Mouse (Mus musculus): Measurements from ENCODE around the gene Kdm6b. TPM values are rescaled to one million over a fixed set of nuclear protein-coding genes. Genes with fewer than 3 reads are reported as not detected.
"Not testable (repeated sequence)": the region's sequence is repeated elsewhere in the genome, so short reads cannot be mapped to it uniquely, and the experiment has no call there.

The Kdm6b gene
- polyA plus RNA-seq, 1 experiment from 2014 or later: 15.0 TPM

DNA sequence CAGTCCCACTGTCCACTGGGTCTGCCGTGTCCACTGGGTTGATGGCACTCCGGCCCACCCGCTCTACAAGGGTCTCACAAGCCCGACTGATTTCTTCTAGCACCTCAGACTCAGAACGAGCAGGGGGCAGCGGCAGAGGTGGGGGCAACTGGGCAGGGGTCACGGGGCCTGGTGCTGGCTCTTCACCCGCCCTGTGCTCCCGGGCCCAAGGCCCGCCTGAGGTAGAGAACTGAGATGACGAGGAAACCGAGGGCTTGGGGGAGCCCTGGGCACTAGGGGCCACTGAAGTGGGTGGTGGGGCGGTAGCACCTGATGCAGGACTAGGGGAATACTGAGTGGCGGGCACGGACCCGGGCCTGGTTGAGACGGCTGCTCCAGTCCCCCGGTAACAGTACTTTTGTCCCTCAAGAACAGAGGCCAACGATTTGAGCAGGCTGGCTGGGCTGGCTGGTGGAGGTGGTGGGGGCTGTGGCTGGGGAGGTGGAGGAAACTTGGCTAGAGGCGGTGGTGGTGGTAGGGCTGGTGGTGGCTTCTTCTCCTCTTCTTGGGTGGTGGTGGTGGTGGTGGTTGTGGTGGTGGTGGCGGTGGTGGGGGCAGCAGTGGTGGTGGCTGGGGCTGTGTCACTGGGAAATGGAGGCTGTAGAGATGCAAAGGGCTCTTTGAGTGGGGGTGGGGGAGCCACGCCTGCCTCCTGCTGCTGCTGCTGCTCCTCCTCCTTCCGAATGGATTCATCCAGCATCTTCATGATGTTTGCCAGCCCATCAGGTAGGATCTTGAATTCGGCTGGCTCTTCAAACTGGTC lies 8.7 kb downstream of the Kdm6b start:
- no peak overlapping the region for H3K4me3 ChIP-seq (ENCODE audit: inconsistent target)
- H3K36me3 ChIP-seq (ENCODE audit: inconsistent target): peaks cover 16% of the 10 kb centered on the region; the same call in 1 of the 2 replicates
- 94% methylated on average over 21 of the region's 24 CpGs for WGBS (ENCODE audit: missing documents)
- H3K27ac ChIP-seq: no peak overlapping the region
- peaks cover 16% of the 10 kb centered on the region; the same call in 1 of the 2 replicates for H3K79me2 ChIP-seq (ENCODE audit: inconsistent target)

DNA sequence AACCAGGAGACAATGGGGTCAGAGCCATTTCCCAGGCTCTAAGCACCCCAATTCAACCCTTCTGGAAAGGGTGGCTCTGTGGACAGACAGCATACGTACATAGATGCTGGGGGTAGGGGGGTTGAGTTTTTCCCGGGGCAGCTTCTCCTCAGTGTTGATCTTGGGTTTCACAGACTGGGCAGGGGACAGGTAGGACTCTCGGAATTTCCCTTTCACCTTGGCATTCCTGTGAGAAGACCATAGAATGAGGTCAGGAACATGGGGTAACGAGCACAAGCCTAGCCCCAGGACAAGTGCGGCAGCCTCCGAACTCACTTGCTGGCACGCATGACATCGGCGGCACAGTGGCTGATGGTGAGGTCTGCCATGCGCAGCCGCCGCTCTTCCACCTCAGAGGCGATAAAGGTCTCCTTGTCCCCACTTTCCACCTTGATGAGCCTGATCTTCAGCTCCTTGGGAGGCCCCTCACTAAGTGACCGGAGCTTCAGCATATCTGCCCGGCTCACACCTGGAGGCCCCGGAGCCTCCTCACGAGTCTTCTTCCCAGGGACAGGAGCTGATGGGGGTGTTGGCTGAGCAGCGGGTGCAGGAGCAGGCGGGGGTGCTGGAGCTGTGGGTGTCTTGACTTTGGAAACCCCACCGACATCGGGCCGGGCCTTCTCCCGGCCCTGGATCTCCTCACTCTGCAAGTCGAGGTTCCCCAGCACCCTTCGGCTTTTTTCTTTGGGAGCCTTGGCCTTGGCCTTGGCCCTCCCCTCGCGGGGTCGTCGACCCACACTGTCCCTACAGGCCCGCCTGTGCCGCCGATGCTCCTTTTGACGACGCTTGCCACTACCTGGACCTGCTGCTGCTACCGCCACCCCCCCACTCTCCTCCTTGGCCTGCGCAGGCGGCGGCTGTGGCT lies 9.5 kb downstream of the Kdm6b start:
- Histone ChIP-seq H3K4me3 (ENCODE audit: inconsistent target) (no peak overlapping the region), H3K27ac (no peak overlapping the region), H3K36me3 (ENCODE audit: inconsistent target) (peaks cover 16% of the 10 kb centered on the region; the same call in 1 of the 2 replicates), H3K79me2 (ENCODE audit: inconsistent target) (peaks cover 16% of the 10 kb centered on the region; the same call in 1 of the 2 replicates)
- WGBS (ENCODE audit: missing documents): 92% methylated on average over 38 of the region's 38 CpGs

DNA sequence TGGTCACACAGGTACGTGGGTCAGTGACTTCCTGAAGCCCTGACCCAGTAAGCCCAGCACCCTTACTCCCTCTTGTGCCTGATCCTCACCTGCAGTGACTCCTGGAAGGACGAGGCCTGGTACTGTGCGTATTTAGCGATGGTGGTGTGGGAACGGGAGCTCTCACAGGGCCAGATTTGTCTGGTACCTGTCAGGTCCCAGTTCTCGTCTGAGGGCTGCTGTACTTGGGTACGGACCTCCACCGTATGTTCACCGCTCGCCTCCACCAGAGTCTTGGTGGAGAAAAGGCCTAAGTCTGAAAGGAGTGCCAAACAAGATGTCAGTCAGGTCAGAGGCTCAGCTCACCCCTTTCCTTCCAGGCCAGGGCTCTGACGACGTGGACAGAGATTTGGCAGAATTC lies 11.5 kb downstream of the Kdm6b start:
- 95% methylated on average over 12 of the region's 12 CpGs for WGBS (ENCODE audit: missing documents)
- no peak overlapping the region for H3K27ac ChIP-seq
- peaks cover 13% of the 10 kb centered on the region; the same call in 1 of the 2 replicates for H3K36me3 ChIP-seq (ENCODE audit: inconsistent target)

DNA sequence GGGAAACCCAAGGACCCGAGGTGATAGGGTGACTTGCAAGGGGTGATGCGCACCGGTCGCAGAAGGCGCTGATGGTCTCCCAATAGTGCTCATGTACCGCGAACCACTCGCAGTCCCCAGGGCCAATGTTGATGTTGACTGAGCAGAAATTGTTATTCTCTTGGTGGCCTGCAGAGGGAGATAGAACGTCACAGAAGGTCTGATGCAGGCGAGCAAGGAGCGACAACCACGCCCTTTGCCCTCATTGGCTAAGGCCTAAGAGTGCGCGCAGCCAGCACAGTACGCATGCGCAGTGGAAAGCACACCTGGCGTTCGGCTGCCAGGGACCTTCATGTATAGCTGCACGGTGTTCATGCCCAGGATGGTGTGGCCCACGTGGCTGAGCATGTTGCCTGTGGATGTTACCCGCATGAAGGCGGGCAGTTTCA lies 12.3 kb downstream of the Kdm6b start:
- no peak overlapping the region for H3K4me3 ChIP-seq (ENCODE audit: inconsistent target)
- H3K36me3 ChIP-seq (ENCODE audit: inconsistent target): 0 out of 2 replicates have a peak, but pooled peaks cover 9% of the 10 kb centered on the region
- no peaks in the 10 kb centered on the region; the same call in 1 of the 2 replicates for H3K79me2 ChIP-seq (ENCODE audit: inconsistent target)
- no peak overlapping the region for H3K27ac ChIP-seq
- WGBS (ENCODE audit: missing documents): 32% methylated on average over 22 of the region's 22 CpGs

More for the DNA sequence above, 11.5 kb downstream of the Kdm6b start:
- H3K79me2 ChIP-seq (ENCODE audit: inconsistent target): peaks cover 2% of the 10 kb centered on the region; the same call in 1 of the 2 replicates
- H3K4me3 ChIP-seq (ENCODE audit: inconsistent target): no peak overlapping the region

DNA sequence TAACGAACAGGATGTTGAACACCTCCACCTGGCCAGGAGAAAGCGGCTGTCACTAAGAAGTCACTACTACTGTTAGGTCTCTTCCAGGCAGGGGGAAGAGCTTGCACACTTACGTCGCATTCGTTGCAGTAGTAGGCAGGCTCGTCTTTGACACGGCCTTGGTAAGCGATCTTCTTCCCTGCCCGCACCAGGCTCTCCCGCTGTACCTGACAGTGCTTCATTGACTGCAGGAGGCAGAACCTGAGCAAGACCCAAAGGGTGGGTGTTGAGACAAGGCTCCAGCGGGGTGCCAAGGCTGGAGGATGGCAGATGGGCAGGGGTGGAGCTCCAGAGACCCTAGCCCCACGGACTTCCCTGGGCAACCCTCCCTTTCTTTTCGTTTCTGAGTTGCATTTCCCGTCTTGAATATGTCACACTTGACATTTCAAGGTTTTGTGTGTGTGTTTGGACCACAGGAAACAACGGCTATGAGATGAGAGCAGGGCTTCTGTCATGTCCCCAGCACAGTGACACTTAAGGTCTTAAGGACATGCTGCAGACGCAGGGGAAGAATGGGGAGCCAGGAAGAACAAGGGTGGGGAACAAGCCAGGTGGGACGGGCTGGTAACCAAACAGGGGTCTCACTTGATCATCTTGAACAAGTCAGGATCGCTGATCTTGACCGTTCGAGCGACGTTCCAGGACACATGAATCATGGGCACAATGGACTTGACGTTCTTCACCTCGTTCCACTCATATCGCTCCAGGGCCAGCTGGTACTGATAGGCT lies 13.2 kb downstream of the Kdm6b start:
- 94% methylated on average over 25 of the region's 25 CpGs for WGBS (ENCODE audit: missing documents)
- H3K36me3 ChIP-seq (ENCODE audit: inconsistent target): 0 out of 2 replicates have a peak, but pooled peaks cover 9% of the 10 kb centered on the region
- H3K27ac ChIP-seq: no peak overlapping the region
- H3K79me2 ChIP-seq (ENCODE audit: inconsistent target): no peaks in the 10 kb centered on the region; the same call in 1 of the 2 replicates
- H3K4me3 ChIP-seq (ENCODE audit: inconsistent target): no peak overlapping the region

DNA sequence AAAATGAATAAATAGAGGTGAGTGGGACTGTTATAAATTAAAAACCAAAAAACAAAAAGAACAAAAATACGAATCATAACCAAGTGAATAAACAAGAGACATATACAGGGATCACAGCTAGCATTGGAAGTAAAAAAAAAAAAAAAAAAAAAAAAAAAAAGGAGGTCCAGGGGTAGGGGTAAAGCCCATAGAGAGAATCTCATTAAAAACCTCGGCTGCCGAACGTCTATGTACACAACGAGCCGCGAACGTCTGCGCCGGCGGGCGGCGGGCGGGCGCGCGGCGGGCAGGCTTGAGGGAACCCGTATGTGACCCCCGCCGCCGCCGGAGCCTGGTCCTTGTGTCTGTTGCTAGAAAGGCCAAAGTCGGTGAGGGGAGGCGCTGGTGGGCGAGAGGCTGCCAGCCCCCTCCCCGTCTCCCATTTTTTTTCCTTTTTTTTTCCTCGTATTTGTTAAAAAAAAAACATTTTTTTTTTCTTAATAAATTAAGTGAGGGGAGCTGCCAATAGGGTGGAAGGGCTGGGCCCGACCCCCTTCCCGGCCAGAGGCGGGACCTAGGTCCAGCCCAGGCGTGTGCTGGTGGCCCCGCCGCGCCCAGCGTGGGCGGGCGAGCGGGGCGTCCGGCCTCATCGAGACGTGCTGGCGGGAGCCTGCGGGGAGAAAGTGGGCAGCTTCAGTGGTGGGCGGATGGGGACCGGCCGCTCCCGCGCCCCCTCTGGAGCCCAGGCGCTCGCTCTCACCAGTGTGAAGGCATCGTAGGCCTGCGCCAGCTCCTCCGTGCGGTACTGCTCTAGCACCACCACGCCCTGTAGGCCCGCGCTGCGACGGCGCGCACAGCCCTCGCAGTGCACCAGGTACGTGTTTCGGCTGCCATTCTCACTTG lies 14.0 kb downstream of the Kdm6b start:
- H3K36me3 ChIP-seq (ENCODE audit: inconsistent target): 0 out of 2 replicates have a peak, but pooled peaks cover 9% of the 10 kb centered on the region
- peaks cover 6% of the 10 kb centered on the region; the same call in 1 of the 2 replicates for H3K79me2 ChIP-seq (ENCODE audit: inconsistent target)
- H3K4me3 ChIP-seq (ENCODE audit: inconsistent target): no peak overlapping the region
- H3K27ac ChIP-seq: no peak overlapping the region
- WGBS (ENCODE audit: missing documents): 94% methylated on average over 45 of the region's 66 CpGs

DNA sequence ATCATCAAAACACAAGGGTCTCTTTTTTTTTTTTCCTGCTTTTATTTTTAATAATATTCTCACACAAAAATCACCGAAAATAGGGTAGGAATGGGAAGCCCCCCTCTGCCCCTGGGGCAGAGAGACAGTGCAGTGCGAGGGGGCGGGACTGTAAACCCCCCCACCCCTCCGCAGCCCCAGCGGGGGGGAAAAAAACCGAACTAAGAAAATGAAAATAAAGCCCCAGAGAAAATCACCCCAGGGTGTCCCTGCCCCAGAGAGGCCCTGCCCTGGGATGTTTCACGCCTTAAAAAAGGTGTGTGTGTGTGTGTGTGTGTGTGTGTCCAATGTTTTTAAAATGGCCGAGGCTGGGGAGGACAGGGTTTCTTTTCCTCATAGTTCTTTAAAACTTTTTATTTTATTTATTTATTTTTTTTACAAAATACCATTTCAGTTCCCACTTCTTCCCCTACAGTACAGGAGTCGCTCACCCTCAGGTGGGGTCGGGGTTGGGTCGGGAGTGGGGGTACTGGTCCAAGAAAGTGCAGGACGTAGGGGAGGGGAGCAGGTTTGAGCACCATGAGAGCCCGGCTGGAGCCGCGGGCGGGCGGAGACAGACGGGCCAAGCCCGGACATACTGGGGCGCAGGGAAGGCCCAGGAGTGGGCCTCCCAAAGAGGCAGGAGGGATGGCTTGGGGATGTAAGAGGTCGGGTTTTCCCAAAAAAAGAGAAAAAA lies 14.8 kb downstream of the Kdm6b start:
- Histone ChIP-seq H3K4me3 (ENCODE audit: inconsistent target) (no peak overlapping the region), H3K27ac (no peak overlapping the region), H3K36me3 (ENCODE audit: inconsistent target) (0 out of 2 replicates have a peak, but pooled peaks cover 9% of the 10 kb centered on the region), H3K79me2 (ENCODE audit: inconsistent target) (peaks cover 10% of the 10 kb centered on the region; the same call in 1 of the 2 replicates)
- 89% methylated on average over 18 of the region's 21 CpGs for WGBS (ENCODE audit: missing documents)

DNA sequence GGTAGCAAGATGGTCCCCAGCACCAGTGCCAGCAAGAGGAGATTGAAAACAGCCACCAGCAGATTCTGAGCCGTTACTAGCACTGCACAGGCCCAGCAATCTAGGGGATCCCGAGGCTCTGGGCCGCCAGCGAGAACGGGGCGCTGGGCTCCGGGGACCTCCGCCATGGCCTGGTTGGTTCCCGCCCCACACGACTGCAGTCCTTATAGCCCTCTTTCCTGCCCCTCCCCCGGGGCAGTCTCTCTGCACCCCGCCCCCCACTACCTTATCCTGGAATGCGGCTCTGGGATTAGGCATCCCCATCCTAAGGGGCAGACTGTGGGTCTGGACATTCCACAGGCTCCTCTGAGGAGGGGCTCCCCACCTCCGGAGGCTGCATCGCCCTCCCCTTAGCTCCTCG lies 15.4 kb downstream of the Kdm6b start, which contains the start of gene Tmem88:
Gene Tmem88 (minus strand): TSS at position 176 of the 400 bp plus-strand sequence.
- H3K4me3 ChIP-seq (ENCODE audit: inconsistent target): no peak within 1 kb of the TSS; the same call in 1 of the 2 replicates
- no peak within 1 kb of the TSS for H3K27ac ChIP-seq
- WGBS (ENCODE audit: missing documents): 72% methylated on average over 13 of the region's 16 CpGs
- H3K79me2 ChIP-seq (ENCODE audit: inconsistent target): peaks cover 10% of the 10 kb centered on the region; the same call in 1 of the 2 replicates
- H3K36me3 ChIP-seq (ENCODE audit: inconsistent target): 0 out of 2 replicates have a peak, but pooled peaks cover 9% of the 10 kb centered on the region

DNA sequence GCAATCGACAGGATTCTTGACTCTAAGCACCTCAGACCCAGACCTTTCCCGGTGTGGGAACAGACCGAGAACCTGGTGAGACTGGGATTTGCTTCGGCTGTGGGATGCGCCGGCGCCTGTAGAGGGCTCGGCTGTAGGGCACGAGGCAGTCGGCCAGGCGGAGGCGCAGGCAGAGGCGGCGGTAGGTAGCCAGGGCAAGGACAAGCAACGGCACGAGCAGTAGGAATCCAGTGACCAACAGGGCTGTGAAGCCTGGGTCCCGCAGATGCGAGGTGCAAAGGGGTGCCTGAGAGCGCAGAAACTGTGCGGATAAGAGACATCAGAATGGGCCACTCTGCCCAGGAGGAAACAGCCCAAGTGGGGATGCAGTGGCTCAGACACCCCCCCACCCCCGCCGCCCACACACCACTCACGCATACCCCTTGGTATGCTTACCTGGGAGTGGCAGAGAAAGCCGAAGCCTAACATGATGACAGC lies 15.9 kb downstream of the Kdm6b start:
- H3K36me3 ChIP-seq (ENCODE audit: inconsistent target): 0 out of 2 replicates have a peak, but pooled peaks cover 9% of the 10 kb centered on the region
- H3K4me3 ChIP-seq (ENCODE audit: inconsistent target): no peak overlapping the region
- H3K79me2 ChIP-seq (ENCODE audit: inconsistent target): peaks cover 10% of the 10 kb centered on the region; the same call in 1 of the 2 replicates
- WGBS (ENCODE audit: missing documents): 75% methylated on average over 24 of the region's 24 CpGs
- H3K27ac ChIP-seq: no peak overlapping the region

DNA sequence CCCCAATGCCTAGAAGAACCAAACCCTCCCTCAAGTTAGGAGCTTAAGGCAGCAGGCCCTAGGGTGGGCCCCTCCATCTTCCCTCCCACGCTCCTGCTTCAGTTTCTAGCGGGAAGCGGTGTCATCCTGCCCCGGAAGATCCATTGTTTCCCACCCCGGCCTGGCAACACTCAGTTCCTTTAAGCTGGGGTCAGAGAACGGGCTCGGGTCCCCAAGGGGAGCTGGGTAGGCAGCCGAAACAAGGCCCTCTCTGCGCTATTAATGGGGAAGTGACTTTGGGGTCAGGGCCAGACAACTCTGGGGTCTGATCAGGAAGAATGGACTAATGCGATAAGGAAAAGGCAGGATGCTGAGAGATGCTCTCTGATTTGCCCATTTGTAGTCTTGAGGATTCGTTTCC lies 16.7 kb downstream of the Kdm6b start:
- Histone ChIP-seq H3K36me3 (ENCODE audit: inconsistent target) (0 out of 2 replicates have a peak, but pooled peaks cover 7% of the 10 kb centered on the region), H3K4me3 (ENCODE audit: inconsistent target) (peak overlapping the region; percentile 83), H3K79me2 (ENCODE audit: inconsistent target) (peaks cover 10% of the 10 kb centered on the region; the same call in 1 of the 2 replicates), H3K27ac (peak overlapping the region; percentile 97)
- 4% methylated on average over 11 of the region's 11 CpGs for WGBS (ENCODE audit: missing documents)

DNA sequence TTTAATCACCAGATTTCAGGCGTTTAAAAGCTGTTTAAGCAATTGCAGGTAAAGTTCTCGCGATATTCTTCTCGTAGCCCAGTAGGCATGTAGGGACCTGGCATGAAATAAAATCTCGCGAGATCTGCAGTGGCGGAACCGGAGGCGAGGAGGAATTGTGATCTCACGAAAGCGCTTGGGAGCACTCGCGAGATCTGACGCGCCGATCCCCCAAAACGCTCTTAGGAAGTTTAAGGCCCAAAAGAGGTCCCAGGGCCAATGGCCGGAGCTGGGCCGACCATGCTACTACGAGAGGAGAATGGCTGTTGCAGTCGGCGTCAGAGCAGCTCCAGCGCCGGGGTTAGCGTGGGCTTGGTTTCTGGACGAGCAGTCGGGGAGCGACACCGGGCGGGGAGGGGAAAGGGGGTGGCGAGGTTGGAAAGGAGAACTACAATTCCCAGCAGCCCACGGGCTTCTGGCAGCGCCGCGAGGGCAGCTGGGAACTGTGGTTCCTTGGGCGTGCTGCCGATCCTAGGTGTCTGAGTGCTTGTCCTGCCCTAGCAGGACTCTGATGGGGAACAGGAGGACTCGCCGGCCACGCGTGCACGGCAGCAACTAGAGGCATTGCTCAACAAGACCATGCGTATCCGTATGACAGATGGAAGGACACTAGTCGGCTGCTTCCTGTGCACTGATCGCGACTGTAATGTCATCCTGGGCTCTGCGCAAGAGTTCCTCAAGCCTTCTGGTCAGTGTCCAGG lies 17.7 kb downstream of the Kdm6b start:
- under 1% methylated on average over 48 of the region's 48 CpGs for WGBS (ENCODE audit: missing documents)
- Histone ChIP-seq H3K4me3 (ENCODE audit: inconsistent target) (peak overlapping the region; percentile 83), H3K36me3 (ENCODE audit: inconsistent target) (0 out of 2 replicates have a peak, but pooled peaks cover 4% of the 10 kb centered on the region), H3K27ac (peak overlapping the region; percentile 97), H3K79me2 (ENCODE audit: inconsistent target) (peaks cover 10% of the 10 kb centered on the region; the same call in 1 of the 2 replicates)

DNA sequence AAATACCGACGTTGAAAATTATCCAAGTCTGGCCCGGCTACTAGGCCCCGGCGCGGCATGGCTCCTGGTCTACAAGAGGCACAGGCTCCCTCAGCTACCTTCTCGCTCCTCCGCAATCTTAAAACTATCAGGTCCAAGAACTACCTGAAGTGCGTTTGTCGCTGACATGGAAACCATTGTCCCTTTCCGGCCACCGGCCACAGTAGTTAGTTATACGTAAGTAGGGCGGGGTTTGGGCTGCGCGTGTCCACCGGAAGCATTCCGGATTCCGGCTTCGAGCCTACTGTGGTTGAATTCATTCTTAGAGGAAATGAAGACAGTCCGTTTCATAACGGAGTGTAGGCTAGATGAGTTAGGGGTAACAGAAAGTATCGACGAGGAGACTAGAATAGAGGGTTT lies 18.2 kb downstream of the Kdm6b start, which contains the start of the genes Naa38 and Cyb5d1:
Gene Naa38 (plus strand): TSS at position 253 of the 399 bp plus-strand sequence.
Gene Cyb5d1 (minus strand): TSS at position 397 of the 399 bp plus-strand sequence.
- not testable (repeated sequence) for H3K36me3 ChIP-seq (ENCODE audit: inconsistent target); H3K79me2 ChIP-seq (ENCODE audit: inconsistent target)
- under 1% methylated on average over 16 of the region's 24 CpGs for WGBS (ENCODE audit: missing documents)
- Histone ChIP-seq H3K27ac (peak within 1 kb of the TSS; percentile 97), H3K4me3 (ENCODE audit: inconsistent target) (peak within 1 kb of the TSS; percentile 83)
